Mouse (Mus musculus) cortical plate, adult 2 months (tissue): ENCODE results near the gene Cx3cr1.

ENCODE experiments used
- CTCF ChIP-seq: fragments of 200-500 bp; IDR thresholded peaks from 2 replicates; pipeline ENCODE4 v1.5.1; 2011; ENCODE audit warnings: mild to moderate bottlenecking, control low read depth, low read length; ENCODE audit not compliant: insufficient read depth; ENCODE audit errors: extremely low read depth
- POLR2A ChIP-seq: fragments of 200-500 bp; IDR thresholded peaks from 2 replicates; pipeline ENCODE4 v1.6.1; 2011; ENCODE audit warnings: mild to moderate bottlenecking, low read length, control low read depth; ENCODE audit not compliant: insufficient read depth; ENCODE audit errors: extremely low read depth

DNA sequence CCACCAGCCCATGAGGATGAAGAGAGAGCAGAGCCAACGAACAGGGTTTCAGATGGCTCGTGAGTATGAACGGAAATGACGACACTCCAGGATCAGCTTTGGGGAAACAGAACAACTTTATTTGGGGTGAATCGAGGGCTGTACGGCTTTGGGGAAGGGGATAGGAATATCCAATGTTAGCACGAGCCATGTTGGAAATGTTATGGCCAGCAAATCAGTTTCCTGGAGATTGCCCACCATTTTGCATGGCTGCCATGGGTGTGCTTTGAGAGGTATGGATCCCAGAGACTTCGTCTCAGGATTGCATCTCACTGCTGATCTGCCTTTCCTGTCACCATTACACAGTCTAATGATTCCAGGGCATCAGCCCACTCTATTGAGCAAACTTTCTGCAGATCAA is 29.6 kb upstream of the Cx3cr1 start:
- TF ChIP-seq CTCF (no peak), POLR2A (no peak)
